Mouse (Mus musculus) thymus, adult 2 months (tissue): ENCODE data around the gene Slc17a5. TPM values are rescaled to one million over a fixed set of nuclear protein-coding genes. Genes with fewer than 3 reads are reported as not detected.
A peak's percentile ranks its signal among the peaks of the same experiment; 100 is the strongest.

Experiments
- DNase-seq: peaks from one replicate; pipeline ENCODE4 v3.0.0; 2021
- H3K27ac ChIP-seq: fragments of 200-500 bp; 2 replicates; pipeline ENCODE4 v1.5.1; 2012; ENCODE audit warnings: low read length, control low read depth; ENCODE audit not compliant: control insufficient read depth, insufficient read depth
- H3K27me3 ChIP-seq: fragments of 200-500 bp; 2 replicates; pipeline ENCODE4 v1.6.1; 2012; ENCODE audit warnings: mild to moderate bottlenecking, low read length, moderate library complexity, mixed read lengths; ENCODE audit not compliant: control insufficient read depth, insufficient read depth
- H3K36me3 ChIP-seq: fragments of 200-500 bp; 2 replicates; pipeline ENCODE4 v1.6.1; 2012; ENCODE audit warnings: mild to moderate bottlenecking, low read length, moderate library complexity; ENCODE audit not compliant: control insufficient read depth, insufficient read depth
- H3K4me1 ChIP-seq: fragments of 200-500 bp; replicated peaks from 2 replicates; pipeline ENCODE4 v1.6.1; 2012; ENCODE audit warnings: low read length; ENCODE audit not compliant: control insufficient read depth, insufficient read depth
- H3K4me3 ChIP-seq: fragments of 200-500 bp; 2 replicates; pipeline ENCODE4 v1.5.1; 2012; ENCODE audit warnings: mild to moderate bottlenecking, low read length, control low read depth, moderate library complexity; ENCODE audit not compliant: control insufficient read depth, insufficient read depth
- CTCF ChIP-seq: fragments of 200-500 bp; IDR thresholded peaks from 2 replicates; pipeline ENCODE4 v1.5.1; 2012; ENCODE audit warnings: mild to moderate bottlenecking, control low read depth, low read length, moderate library complexity, borderline replicate concordance; ENCODE audit not compliant: control insufficient read depth, poor library complexity, insufficient read depth; ENCODE audit errors: extremely low read depth
- POLR2A ChIP-seq: fragments of 200-500 bp; IDR thresholded peaks from 2 replicates; pipeline ENCODE4 v1.6.1; 2012; ENCODE audit warnings: mild to moderate bottlenecking, low read length, control low read depth, moderate library complexity; ENCODE audit not compliant: control insufficient read depth, poor library complexity, insufficient read depth; ENCODE audit errors: extremely low read depth
- whole genome bisulfite sequencing: fragments of 180-500 bp; shearing (Covaris S2); methylation state at CpG from one replicate; pipeline ENCODE4 v1.1.7; 2018; 5-methylcytosine and 5-hydroxymethylcytosine counted together
- polyA plus RNA-seq: library from polyadenylated mRNA; depleted of rRNA; stranded (reverse); fragments of >200 nt; gene quantifications from 2 replicates; pipeline ENCODE4 v1.2.3, GENCODE M21; 2012

The Slc17a5 gene
- polyA plus RNA-seq, 1 experiment = 16.6 TPM

- no peak for TF ChIP-seq CTCF
- TF ChIP-seq POLR2A = no peak
- no peak for DNase-seq
- Histone ChIP-seq H3K27ac (no peak overlapping the region), H3K4me1 (no peaks in the 10 kb centered on the region), H3K36me3 (no peaks in the 10 kb centered on the region), H3K27me3 (no peaks in the 10 kb centered on the region), H3K4me3 (no peak overlapping the region)
- WGBS = 91% methylated on average over 3 of the region's 3 CpGs
Observed at GRCm38 (mm10) chr9:78595257-78595656, 7.4 kb upstream of the Slc17a5 start.

GRCm38 (mm10) chr9:78590471-78590870, 2.6 kb upstream of the Slc17a5 start:
- H3K36me3 ChIP-seq = no peaks in the 10 kb centered on the region
- no peak for TF ChIP-seq CTCF
- no peak for TF ChIP-seq POLR2A
- no peak for DNase-seq
- H3K27ac ChIP-seq = no peak overlapping the region
- WGBS = 96% methylated on average over 2 of the region's 2 CpGs
- H3K27me3 ChIP-seq = no peaks in the 10 kb centered on the region
- H3K4me3 ChIP-seq = no peak overlapping the region
- peaks cover 5% of the 10 kb centered on the region for H3K4me1 ChIP-seq

GRCm38 (mm10) chr9:78588411-78589033, 681 bp upstream of the Slc17a5 start:
- H3K4me1 ChIP-seq = peaks cover 5% of the 10 kb centered on the region
- DNase-seq = peak; percentile 30
- WGBS = 23% methylated on average over 10 of the region's 10 CpGs
- no peak overlapping the region for H3K4me3 ChIP-seq
- H3K36me3 ChIP-seq = no peaks in the 10 kb centered on the region
- H3K27ac ChIP-seq = no peak overlapping the region
- TF ChIP-seq CTCF = no peak
- no peak for TF ChIP-seq POLR2A
- H3K27me3 ChIP-seq = no peaks in the 10 kb centered on the region

- TF ChIP-seq POLR2A (no peak), CTCF (no peak)
- Histone ChIP-seq H3K4me3 (peak overlapping the region; percentile 64), H3K4me1 (peaks cover 5% of the 10 kb centered on the region), H3K27me3 (no peaks in the 10 kb centered on the region), H3K36me3 (no peaks in the 10 kb centered on the region), H3K27ac (peak overlapping the region; percentile 45)
- no peak for DNase-seq
- WGBS = 1% methylated on average over 31 of the region's 31 CpGs
Observed at GRCm38 (mm10) chr9:78587218-78587883, 490 bp downstream of the Slc17a5 start.

GRCm38 (mm10) chr9:78579644-78580396, 8.0 kb downstream of the Slc17a5 start:
- Histone ChIP-seq H3K36me3 (peaks cover 14% of the 10 kb centered on the region), H3K27ac (no peak overlapping the region), H3K4me1 (no peaks in the 10 kb centered on the region; the same call in 1 of the 2 replicates), H3K4me3 (no peak overlapping the region), H3K27me3 (no peaks in the 10 kb centered on the region)
- DNase-seq = no peak
- TF ChIP-seq CTCF (no peak), POLR2A (no peak)
- 96% methylated on average over 10 of the region's 10 CpGs for WGBS

GRCm38 (mm10) chr9:78578824-78579223, 9.0 kb downstream of the Slc17a5 start:
- no peak for DNase-seq
- 25% methylated on average over 7 of the region's 7 CpGs for WGBS
- no peaks in the 10 kb centered on the region for H3K27me3 ChIP-seq

More at GRCm38 (mm10) chr9:78578824-78579223, 9.0 kb downstream of the Slc17a5 start:
- no peak overlapping the region for H3K27ac ChIP-seq
- TF ChIP-seq CTCF (no peak), POLR2A (no peak)
- no peak overlapping the region for H3K4me3 ChIP-seq
- no peaks in the 10 kb centered on the region for H3K4me1 ChIP-seq
- H3K36me3 ChIP-seq = peaks cover 20% of the 10 kb centered on the region
